Mouse (Mus musculus) liver, postnatal 0 days (tissue): Measurements from ENCODE around the gene Ddx4.

Source experiments
- CTCF ChIP-seq: sonication (generic); IDR thresholded peaks from 2 replicates; pipeline ENCODE4 v1.5.1; 2016; ENCODE audit warnings: antibody characterized with exemption, low read depth
- EP300 ChIP-seq: IDR thresholded peaks from 2 replicates; pipeline ENCODE4 v1.6.1; 2016; ENCODE audit warnings: antibody characterized with exemption, low read depth, mild to moderate bottlenecking

- TF ChIP-seq EP300 (no peak), CTCF (no peak)
These were observed 33.9 kb upstream of the Ddx4 start for GRCm38 (mm10) chr13:112686155-112686554.
